Mouse (Mus musculus) kidney, postnatal 25 days (tissue): Measurements from ENCODE around the gene Pskh1.

Experiments
- DNase-seq, 2 experiments: peaks; one replicate each; pipeline ENCODE4 v3.0.0; 2021; ENCODE audit warnings: mixed read lengths in 2 of 2

Gene Pskh1

DNA sequence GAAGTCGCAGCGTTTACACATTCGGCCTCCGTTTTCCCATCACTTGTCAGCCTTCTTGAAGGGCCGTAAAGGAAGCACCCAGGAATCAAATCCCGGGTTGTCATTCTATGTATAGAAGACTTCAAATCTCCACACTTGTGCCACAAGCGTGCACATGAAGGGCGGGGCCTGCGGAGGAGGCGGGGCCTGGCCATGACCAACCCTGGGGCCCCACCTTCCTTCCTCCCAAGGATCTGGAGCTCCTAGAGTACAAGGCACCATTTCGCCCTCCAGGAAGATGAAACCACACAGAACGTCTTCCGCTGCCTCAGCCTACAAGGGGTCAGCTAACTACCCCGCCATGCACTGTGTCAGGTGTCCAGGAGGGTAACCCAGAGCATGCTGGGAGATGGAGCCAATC is 60.9 kb downstream of the Pskh1 start:
- DNase-seq: no peak

DNA sequence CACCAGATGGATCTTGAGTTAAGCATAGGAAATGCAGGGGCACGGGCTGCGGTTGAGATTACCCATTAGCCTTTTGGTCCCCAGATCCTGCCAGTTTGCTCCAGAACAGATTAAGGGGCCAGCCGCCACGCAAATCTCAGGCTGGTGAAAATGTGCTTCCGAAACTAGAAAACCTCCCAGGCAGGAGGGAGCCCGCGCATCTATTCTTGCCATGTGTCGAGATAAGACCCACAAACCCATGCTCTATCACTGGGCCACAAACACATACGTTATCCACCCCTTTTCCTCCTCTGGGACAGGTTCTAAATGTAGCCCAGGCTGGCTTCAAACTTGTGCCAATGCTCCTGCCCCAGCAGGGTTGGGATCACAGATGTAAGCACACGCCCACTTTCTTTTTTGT is 61.3 kb downstream of the Pskh1 start:
- no peak for DNase-seq

DNA sequence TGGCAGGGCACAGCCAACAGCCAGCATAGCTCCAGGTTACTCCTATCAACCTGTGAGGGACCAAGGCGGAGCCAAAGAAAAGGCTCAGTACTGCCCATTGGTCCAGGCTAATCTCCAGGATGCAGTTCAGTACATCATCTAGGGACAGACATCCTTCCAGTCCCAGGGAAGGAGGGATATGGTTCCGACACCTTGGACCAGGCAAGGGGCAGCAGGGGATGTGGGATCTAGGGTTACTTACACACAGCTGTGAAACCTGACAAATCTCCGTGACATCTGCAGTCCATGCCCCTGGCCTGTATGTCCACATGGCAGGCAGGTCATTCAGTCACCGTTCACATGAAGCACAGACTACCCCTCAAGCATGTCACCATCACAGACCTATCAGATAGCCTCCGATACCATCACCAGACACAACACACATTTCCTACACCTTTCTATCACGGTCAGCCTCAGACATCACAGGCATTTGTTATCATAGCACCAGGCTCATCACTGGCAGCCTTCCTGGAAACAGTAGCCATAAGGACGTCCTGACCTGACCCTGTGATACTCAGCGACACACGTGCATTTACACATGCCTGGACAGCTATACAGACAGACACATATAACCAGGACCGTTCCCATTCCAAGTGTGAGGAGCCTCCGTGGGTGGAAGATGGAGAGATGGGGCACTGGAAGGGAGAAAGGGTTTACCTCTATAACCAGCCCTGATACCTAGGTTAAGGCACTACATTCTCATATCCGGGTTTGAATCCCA is 64.4 kb downstream of the Pskh1 start:
- no peak for DNase-seq

DNA sequence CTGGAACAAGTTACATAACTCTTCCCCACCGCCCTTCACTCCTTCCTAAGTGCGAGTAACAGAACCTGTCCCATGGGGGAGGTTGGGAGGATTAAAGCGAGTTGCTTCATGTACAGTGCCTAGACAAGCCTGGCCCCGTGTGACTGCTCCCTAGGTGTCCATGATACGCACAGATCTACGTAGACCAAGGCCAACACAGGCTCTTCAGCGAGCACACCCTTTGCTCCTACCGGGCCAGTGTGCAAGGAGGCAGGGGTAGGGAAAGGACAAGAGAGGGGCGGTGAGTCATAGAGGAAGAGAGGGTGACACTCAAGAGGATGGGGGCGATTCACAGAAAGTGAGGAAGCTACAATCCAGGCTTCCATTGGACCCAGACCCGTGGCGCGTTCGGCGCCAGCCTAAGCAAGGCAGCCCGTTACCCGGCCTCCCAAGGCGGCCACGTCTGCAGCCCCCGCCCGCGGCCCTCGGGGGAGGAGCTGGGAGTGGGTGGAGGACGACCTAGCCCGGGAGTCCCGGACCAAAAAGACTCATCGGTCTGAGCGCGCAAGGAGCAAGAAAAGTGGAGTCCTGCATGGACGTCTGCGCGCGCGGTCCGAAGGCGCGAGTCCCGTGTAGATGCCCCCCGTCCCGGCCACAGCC is 65.1 kb downstream of the Pskh1 start:
- peak; percentile 39 to 69 for DNase-seq

DNA sequence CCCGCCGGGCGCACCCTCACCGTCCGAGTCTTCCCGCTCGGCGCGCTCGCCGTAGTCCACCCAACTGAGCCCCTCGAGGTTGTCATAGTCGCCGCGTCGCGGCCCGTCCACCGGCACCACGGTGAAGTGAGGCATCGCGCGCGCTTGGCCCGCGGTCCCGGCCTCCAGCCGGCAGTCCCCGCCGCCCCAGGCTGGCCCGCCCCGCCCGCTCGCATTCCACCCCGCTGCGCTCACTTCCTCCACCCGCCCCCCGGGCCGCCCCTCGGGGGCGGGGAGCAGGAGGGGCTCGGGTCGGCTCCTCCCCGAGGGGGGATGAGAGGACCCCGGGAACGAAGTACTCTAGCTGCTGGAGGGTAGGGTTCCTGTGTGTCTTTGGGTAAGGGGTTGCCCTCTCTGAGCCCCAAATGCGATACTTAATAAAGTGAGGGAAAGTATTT is 65.7 kb downstream of the Pskh1 start, which contains the start of gene Slc12a4:
Gene Slc12a4 (minus strand): TSS at position 193 of the 437 bp plus-strand sequence.
- DNase-seq: peak; percentile 75 to 89

DNA sequence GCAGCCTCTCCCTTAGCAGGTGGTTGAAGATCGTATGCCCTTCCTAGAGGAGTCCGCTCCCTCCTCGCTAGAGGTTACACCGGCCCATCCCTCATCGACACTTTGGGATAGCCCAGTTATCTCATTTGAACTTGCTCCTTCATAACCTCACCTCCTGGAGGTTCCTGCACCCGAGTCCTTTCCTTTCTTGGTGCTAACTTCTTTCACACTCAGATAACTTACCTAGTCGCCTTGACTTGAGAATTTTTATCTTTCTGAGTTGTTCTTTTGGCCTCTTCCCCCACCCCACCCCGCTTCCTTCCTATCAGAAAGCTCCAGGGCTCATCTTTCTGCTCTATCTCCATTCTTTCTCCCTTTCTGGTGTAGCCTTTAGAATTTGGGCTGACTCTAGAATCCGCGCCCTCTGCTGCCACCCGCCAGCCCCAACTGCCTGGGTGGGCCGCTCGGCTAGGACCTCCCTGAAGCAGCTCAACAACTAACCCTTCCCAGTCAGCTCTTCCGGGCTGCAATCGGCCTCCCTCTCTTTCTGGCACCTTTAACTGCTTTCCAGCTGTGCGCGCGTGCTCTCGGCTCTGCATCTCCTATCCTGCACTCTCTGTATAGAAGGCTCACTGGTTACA is 66.6 kb downstream of the Pskh1 start:
- no peak for DNase-seq

DNA sequence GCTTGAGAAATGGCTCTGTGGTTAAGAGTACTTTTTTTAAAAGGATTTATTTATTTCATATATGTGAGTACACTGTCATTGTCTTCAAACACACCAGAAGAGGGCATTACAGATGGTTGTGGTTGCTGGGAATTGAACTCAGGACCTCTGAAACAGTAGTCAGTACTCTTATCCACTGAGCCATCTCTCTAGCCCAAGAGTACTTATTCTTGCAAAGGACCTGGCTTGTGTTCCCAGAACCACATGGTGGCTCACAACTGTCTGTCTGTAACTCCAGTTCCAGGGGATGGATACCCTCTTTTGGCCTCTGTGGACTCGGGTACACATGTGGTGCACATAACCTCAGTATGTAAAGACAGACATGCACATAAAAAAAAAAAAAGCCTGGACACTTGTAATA is 69.1 kb downstream of the Pskh1 start:
- DNase-seq: no peak

DNA sequence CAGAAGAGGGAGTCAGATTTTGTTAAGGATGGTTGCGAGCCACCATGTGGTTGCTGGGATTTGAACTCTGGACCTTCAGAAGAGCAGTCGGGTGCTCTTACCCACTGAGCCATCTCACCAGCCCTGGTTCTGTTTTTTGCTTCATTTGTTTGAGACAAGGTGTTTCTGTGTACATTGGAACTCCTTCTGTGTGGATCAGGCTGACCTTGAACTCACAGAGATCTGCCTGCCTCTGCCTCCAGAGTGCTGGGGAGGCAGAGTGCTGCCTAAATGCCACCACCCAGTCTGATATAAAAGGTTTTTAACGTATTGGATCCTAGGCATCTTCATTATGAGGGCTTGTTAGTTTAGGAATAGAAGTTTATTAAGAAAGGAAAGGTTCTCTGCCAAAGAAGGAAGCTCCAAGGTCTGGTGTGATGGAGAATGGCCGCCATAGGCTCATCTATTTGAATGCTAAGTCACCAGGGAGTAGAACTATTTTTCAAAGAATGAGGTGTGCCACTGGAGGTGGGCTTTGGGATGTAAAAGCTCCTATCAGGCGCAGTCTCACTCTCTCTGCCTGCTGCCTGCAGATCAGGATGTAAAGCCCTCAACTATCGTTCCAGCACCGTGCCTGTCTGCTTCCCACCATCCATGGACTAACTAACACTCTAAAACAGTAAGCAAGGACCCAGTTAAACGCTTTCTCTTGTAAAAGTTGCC is 70.9 kb downstream of the Pskh1 start:
- no peak for DNase-seq

DNA sequence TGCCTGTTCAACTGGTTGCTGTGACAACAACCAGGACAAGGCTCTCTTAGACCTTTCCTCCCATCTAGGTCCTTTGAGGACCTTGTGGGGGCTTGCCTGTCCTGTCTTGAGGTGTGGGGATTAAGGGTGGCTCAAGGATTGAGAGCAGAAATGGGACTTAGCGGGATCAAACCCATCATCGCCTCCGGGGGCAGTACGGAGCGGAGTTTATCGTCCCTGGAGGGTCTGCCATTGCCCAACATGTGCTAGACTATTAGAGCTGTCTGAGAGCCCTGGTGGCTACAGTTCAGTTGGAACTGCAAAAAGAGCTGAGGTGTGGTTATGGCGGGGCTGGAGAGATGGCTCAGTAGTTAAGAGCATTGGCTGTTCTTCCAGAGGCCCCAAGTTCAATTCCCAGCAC is 75.1 kb downstream of the Pskh1 start:
- no peak for DNase-seq

DNA sequence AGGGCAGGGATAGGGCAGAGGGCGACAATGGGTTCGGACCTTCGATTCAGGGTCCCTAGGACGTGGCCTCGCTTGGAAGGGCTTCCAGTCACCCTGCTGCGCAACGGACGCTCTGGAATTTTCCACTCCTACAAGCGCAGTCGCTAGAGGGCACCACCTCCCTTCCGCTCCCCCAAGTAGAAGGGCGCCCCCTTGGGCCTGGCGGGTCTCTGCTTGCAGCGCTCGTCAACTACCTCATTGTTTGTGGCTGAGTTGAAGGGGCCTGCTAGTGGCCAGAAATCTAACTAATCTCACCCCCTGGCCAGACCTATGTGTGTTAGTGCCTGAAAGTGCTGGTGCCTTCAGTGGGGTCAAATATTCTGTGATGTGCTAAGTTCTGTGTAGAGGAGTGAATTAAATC is 79.1 kb downstream of the Pskh1 start, which contains the start of gene Dpep3:
Gene Dpep3 (minus strand): TSS at position 105 of the 400 bp plus-strand sequence.
- DNase-seq: peak in 1 of 2 experiments; percentile 33

DNA sequence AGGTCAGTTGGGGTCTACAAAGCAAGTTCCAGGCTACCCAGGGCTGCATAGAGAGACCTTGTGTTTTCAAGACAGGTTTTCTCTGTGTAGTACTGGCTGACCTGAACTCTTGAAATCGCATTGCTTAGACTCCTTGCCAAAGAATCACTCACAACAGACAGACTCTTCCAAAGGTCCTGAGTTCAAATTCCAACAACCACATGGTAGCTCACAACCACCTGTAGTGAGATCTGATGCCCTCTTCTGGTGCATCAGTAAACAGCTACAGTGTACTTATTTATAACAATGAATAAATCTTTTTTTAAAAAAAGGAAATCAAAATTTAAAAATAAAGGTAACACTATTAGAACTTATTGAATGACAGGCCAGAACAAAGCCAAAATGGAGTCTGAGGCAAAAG is 80.9 kb downstream of the Pskh1 start:
- no peak for DNase-seq
